Mouse (Mus musculus): ENCODE results near the gene Cacna1h. TPM values are rescaled to one million over a fixed set of nuclear protein-coding genes. Genes with fewer than 3 reads are reported as not detected.

The Cacna1h gene
- polyA plus RNA-seq, 1 experiment from 2014 or later: 10.0 TPM

DNA sequence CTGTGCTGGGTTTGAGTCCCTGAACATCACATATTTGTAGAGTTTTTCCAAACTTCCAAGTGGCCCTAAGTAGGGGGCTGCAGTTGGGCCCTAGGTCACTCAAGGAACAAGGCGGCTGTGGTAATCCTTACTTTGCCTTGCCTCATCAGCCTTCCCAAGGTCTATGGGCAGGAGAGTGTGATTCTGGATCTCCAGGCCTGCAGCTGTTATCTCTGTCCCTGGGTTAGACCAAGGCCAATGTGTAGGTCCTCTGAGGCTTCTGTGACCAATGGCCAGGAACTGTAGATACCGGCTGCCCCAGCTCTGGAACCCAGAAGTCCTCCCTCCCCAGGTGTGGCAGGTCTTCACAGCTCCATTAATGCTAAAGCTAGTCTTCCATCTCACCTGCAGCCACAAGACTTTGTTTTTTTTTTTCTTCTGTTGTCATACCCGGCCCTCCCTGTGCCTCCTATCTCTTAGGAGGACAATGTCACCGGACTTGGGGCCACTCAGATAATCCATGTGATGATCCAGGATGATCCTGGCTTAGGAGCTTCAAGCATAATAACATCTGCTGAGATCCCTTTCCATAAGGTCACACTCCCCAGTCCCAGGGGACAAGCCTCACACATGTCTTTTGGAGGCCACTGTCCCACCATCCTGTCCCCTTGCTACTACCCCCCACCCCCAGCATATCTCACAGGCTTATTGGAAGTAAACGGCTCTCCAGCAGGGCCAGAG lies 18.8 kb upstream of the Cacna1h start:
- 79% methylated on average over 5 of the region's 5 CpGs for WGBS
- no peak overlapping the region for H3K4me3 ChIP-seq (ENCODE audit: low read depth, low read length)
- H3K9me3 ChIP-seq (replicated peaks; ENCODE audit: control insufficient read depth, low read length, poor library complexity, severe bottlenecking): no peaks in the 10 kb centered on the region
- peaks cover 6% of the 10 kb centered on the region for H3K4me1 ChIP-seq (ENCODE audit: control insufficient read depth, insufficient read depth, low read length)
- H3K27me3 ChIP-seq (ENCODE audit: control insufficient read depth, insufficient read depth, low read depth, low read length): no peaks in the 10 kb centered on the region
- H3K4me2 ChIP-seq (ENCODE audit: low read length): no peak overlapping the region
- H3K27ac ChIP-seq (ENCODE audit: low read length): no peak overlapping the region
- no peaks in the 10 kb centered on the region for H3K36me3 ChIP-seq (ENCODE audit: control insufficient read depth, insufficient read depth, low read length)
- ATAC-seq: no peak
- no peak overlapping the region for H3K9ac ChIP-seq (ENCODE audit: low read depth, low read length)

DNA sequence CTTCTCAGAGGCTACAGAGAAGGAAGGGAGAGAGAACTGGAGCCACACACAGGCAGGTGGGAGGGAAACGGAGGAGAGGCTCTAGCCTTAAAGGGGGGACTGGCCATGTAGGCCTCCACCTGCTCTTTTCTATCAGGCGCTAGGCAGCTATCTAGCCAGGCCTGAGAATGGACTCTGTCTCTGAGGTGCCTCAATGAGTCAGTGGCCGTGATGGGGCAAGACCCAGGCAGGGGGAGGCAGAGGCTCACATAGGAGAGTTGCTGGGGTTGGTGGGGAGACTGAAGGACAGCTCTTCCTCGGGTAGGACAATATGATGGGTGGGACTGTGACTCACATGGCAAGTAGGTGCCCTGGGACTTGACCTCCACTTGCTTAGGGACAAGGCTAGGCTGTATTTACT lies 16.7 kb upstream of the Cacna1h start:
- ATAC-seq: no peak
- Histone ChIP-seq H3K9ac (ENCODE audit: low read depth, low read length) (no peak overlapping the region), H3K4me2 (ENCODE audit: low read length) (no peak overlapping the region), H3K9me3 (replicated peaks; ENCODE audit: control insufficient read depth, low read length, poor library complexity, severe bottlenecking) (no peaks in the 10 kb centered on the region), H3K36me3 (ENCODE audit: control insufficient read depth, insufficient read depth, low read length) (no peaks in the 10 kb centered on the region), H3K4me3 (ENCODE audit: low read depth, low read length) (no peak overlapping the region), H3K4me1 (ENCODE audit: control insufficient read depth, insufficient read depth, low read length) (no peaks in the 10 kb centered on the region), H3K27ac (ENCODE audit: low read length) (no peak overlapping the region), H3K27me3 (ENCODE audit: control insufficient read depth, insufficient read depth, low read depth, low read length) (no peaks in the 10 kb centered on the region)
- 63% methylated on average over 4 of the region's 4 CpGs for WGBS

DNA sequence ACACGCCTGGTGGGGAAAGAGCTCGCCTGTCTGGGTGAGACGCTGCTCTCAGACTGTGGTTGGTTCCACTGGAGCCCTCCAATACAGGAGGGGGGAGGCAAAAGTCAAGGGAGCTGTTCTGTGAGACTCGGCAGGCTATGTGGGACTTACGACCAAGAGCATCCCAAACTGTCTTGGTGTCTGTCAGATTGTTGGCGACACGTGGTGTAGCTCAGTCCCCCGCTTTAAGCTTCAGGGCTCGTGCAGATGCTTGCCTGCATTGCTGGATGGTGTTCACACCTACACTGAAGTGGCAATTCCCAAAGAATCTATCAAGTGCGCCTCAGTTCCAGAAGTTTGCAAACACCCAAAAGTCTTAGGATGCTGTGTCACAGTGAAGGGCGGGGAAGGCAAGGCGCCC lies 14.3 kb upstream of the Cacna1h start:
- Histone ChIP-seq H3K36me3 (ENCODE audit: control insufficient read depth, insufficient read depth, low read length) (no peaks in the 10 kb centered on the region), H3K27me3 (ENCODE audit: control insufficient read depth, insufficient read depth, low read depth, low read length) (no peaks in the 10 kb centered on the region), H3K9ac (ENCODE audit: low read depth, low read length) (no peak overlapping the region), H3K4me3 (ENCODE audit: low read depth, low read length) (no peak overlapping the region), H3K4me1 (ENCODE audit: control insufficient read depth, insufficient read depth, low read length) (no peaks in the 10 kb centered on the region; the same call in 1 of the 2 replicates), H3K27ac (ENCODE audit: low read length) (no peak overlapping the region), H3K4me2 (ENCODE audit: low read length) (no peak overlapping the region), H3K9me3 (replicated peaks; ENCODE audit: control insufficient read depth, low read length, poor library complexity, severe bottlenecking) (no peaks in the 10 kb centered on the region)
- 85% methylated on average over 12 of the region's 12 CpGs for WGBS
- no peak for ATAC-seq

DNA sequence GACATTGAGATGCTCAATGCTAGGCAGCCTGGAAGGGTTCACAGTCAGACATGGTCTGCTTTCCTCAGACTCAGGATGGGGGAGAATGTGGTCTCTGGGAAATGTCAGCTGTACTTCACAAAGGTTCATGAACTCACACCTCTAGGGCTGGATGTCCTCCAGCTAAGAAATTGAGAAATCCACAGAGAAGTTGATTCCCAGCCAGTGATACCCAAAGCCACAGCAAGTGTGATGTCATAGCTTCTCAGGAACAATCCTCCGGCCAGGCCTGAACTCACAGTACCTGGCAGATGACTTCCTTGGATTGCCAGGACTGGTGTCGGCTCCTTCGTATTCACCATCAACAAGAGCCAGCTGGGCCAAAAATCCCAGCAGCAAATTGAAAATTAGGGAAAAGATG lies 12.3 kb upstream of the Cacna1h start:
- no peaks in the 10 kb centered on the region for H3K36me3 ChIP-seq (ENCODE audit: control insufficient read depth, insufficient read depth, low read length)
- no peaks in the 10 kb centered on the region for H3K9me3 ChIP-seq (replicated peaks; ENCODE audit: control insufficient read depth, low read length, poor library complexity, severe bottlenecking)
- no peak overlapping the region for H3K9ac ChIP-seq (ENCODE audit: low read depth, low read length)
- no peaks in the 10 kb centered on the region for H3K27me3 ChIP-seq (ENCODE audit: control insufficient read depth, insufficient read depth, low read depth, low read length)
- no peak overlapping the region for H3K27ac ChIP-seq (ENCODE audit: low read length)
- ATAC-seq: no peak
- no peak overlapping the region for H3K4me2 ChIP-seq (ENCODE audit: low read length)
- 96% methylated on average over 3 of the region's 3 CpGs for WGBS
- no peaks in the 10 kb centered on the region; the same call in 1 of the 2 replicates for H3K4me1 ChIP-seq (ENCODE audit: control insufficient read depth, insufficient read depth, low read length)
- no peak overlapping the region for H3K4me3 ChIP-seq (ENCODE audit: low read depth, low read length)

DNA sequence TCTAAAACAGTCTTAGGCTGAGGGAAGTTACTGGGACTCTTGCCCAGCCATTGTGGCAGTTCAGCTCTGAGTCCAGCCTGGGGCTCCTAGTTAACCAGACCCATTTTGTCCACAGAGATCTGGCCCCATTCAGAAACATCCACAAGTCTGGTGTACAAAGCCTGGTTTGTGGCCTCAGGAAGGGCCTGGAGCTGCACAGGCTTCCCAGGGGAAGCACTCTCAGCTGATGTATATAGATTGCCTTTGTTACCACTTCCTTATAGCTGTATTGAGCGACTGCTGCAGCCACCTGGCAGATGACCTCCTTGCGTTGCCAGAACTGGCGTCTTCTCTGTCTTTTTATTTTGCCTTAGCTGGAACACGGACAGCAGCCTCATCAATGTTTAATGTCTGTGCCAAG lies 11.5 kb upstream of the Cacna1h start:
- no peaks in the 10 kb centered on the region for H3K9me3 ChIP-seq (replicated peaks; ENCODE audit: control insufficient read depth, low read length, poor library complexity, severe bottlenecking)
- no peak for ATAC-seq
- no peaks in the 10 kb centered on the region; the same call in 1 of the 2 replicates for H3K4me1 ChIP-seq (ENCODE audit: control insufficient read depth, insufficient read depth, low read length)
- no peak overlapping the region for H3K4me2 ChIP-seq (ENCODE audit: low read length)
- H3K9ac ChIP-seq (ENCODE audit: low read depth, low read length): no peak overlapping the region
- WGBS: 52% methylated on average over 4 of the region's 4 CpGs
- no peak overlapping the region for H3K4me3 ChIP-seq (ENCODE audit: low read depth, low read length)
- no peaks in the 10 kb centered on the region for H3K36me3 ChIP-seq (ENCODE audit: control insufficient read depth, insufficient read depth, low read length)
- H3K27ac ChIP-seq (ENCODE audit: low read length): no peak overlapping the region
- no peaks in the 10 kb centered on the region for H3K27me3 ChIP-seq (ENCODE audit: control insufficient read depth, insufficient read depth, low read depth, low read length)

DNA sequence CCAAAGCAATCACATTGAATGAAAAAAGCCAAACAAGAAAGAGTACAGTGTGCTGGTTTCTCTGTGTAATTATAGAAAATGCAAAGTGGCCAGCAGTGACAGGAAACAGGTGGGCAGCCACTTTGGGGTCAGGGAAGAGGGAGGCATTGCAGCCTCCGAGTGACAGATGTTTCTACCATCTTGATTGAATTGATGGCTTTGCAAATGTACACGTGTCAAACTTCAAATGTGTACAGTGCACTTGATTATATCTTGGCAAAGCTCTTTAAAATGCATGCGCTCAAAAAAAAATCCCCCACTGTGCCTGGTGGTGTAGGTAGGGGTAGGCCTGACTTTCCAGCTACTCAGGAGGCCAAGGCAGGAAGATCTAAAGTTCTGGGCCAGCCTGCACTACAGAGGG lies 9.3 kb upstream of the Cacna1h start:
- no peak overlapping the region for H3K4me3 ChIP-seq (ENCODE audit: low read depth, low read length)
- no peaks in the 10 kb centered on the region; the same call in 1 of the 2 replicates for H3K4me1 ChIP-seq (ENCODE audit: control insufficient read depth, insufficient read depth, low read length)
- H3K36me3 ChIP-seq (ENCODE audit: control insufficient read depth, insufficient read depth, low read length): no peaks in the 10 kb centered on the region
- ATAC-seq: no peak
- H3K27me3 ChIP-seq (ENCODE audit: control insufficient read depth, insufficient read depth, low read depth, low read length): no peaks in the 10 kb centered on the region
- 71% methylated on average over 3 of the region's 3 CpGs for WGBS
- no peaks in the 10 kb centered on the region for H3K9me3 ChIP-seq (replicated peaks; ENCODE audit: control insufficient read depth, low read length, poor library complexity, severe bottlenecking)
- no peak overlapping the region for H3K9ac ChIP-seq (ENCODE audit: low read depth, low read length)
- no peak overlapping the region for H3K27ac ChIP-seq (ENCODE audit: low read length)
- no peak overlapping the region for H3K4me2 ChIP-seq (ENCODE audit: low read length)

DNA sequence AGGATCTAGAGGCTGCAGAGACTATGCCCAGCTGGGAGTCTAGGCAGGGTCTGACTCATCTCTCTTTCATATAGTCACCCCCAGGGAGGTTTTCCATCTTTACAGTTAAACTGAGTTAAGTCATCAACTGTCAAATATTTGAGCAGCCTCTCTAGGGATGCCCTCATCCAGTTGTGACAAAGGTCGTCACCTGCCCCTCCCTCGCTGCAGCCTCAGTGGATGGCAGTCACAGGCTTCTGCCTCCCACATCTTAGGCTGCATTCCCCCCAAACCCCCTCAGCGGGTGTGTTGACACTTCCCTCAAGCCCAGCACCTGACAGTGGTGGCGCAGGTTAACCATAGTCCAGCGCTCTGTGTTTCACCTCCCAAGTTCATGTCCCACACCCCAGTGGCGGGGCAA lies 7.8 kb upstream of the Cacna1h start:
- Histone ChIP-seq H3K27ac (ENCODE audit: low read length) (no peak overlapping the region), H3K4me3 (ENCODE audit: low read depth, low read length) (no peak overlapping the region), H3K27me3 (ENCODE audit: control insufficient read depth, insufficient read depth, low read depth, low read length) (no peaks in the 10 kb centered on the region), H3K36me3 (ENCODE audit: control insufficient read depth, insufficient read depth, low read length) (no peaks in the 10 kb centered on the region), H3K9me3 (replicated peaks; ENCODE audit: control insufficient read depth, low read length, poor library complexity, severe bottlenecking) (no peaks in the 10 kb centered on the region), H3K4me2 (ENCODE audit: low read length) (no peak overlapping the region), H3K9ac (ENCODE audit: low read depth, low read length) (no peak overlapping the region), H3K4me1 (ENCODE audit: control insufficient read depth, insufficient read depth, low read length) (no peaks in the 10 kb centered on the region; the same call in 1 of the 2 replicates)
- WGBS: 78% methylated on average over 6 of the region's 6 CpGs
- ATAC-seq: no peak

DNA sequence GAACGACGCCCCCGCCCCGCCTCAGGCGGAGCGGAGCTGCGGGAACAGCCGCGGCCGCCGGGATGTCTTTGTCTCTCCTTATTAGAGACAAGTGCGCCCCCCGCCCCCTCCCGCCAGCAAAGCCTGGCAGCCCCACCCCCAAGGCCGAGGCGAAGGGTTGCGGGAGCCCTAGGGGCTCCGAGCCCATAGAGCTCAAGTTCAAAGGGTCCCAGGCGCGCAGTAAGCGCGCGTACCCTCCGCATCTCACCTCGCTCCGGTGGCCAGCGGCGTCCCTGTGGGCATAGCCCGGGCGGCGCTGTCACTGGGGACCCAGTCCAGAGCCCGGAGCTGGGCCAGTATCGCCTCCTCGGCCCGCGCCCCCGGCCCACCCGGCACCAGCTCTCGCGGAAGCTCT lies 363 bp downstream of the Cacna1h start:
- Histone ChIP-seq H3K9me3 (replicated peaks; ENCODE audit: control insufficient read depth, low read length, poor library complexity, severe bottlenecking) (no peaks in the 10 kb centered on the region), H3K9ac (ENCODE audit: low read depth, low read length) (peak overlapping the region; percentile 94), H3K27me3 (ENCODE audit: control insufficient read depth, insufficient read depth, low read depth, low read length) (no peaks in the 10 kb centered on the region), H3K4me1 (ENCODE audit: control insufficient read depth, insufficient read depth, low read length) (peaks cover 36% of the 10 kb centered on the region), H3K4me2 (ENCODE audit: low read length) (peak overlapping the region; percentile 80), H3K4me3 (ENCODE audit: low read depth, low read length) (peak overlapping the region; percentile 83), H3K27ac (ENCODE audit: low read length) (peak overlapping the region; percentile 80), H3K36me3 (ENCODE audit: control insufficient read depth, insufficient read depth, low read length) (no peaks in the 10 kb centered on the region)
- peak; percentile 40 for ATAC-seq
- WGBS: under 1% methylated on average over 26 of the region's 40 CpGs

DNA sequence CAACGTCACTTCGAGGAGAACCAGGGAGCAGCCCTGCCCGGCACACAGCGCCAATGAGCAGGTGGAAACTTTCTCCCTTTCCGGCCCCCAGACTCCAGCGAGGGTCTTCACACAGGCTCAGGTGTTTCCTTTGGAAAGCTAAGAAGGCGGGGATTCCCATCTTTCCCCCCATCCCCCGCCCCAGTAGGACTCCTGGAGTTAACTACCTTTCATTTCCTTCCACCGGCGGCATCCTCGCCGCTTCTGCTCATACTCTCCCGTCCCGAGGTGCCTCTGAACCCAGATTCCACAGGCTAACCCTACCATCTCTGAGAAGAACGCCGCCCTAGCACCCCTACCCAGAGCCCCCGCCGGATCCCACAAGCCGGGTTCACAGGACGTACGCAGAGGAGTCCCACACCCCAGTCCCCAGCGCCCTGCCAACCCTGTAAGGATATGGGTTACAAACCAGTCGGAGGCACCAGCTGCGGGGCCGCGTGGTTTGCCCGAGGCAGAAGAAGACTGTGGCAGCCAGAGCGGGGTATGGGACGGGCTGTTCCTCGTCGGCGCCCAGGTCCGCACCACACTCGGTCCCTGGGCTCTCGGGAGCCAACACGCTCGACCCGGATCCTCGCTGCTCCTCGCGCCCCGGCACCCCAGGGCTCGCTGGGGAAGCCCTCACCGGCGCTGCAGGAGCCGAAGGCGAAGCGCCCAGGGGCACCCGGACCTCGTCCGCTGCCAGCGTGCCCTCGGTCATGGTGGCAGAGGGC lies 976 bp downstream of the Cacna1h start:
- peak overlapping the region; percentile 94 for H3K9ac ChIP-seq (ENCODE audit: low read depth, low read length)
- H3K9me3 ChIP-seq (replicated peaks; ENCODE audit: control insufficient read depth, low read length, poor library complexity, severe bottlenecking): no peaks in the 10 kb centered on the region
- peaks cover 38% of the 10 kb centered on the region for H3K4me1 ChIP-seq (ENCODE audit: control insufficient read depth, insufficient read depth, low read length)
- ATAC-seq: peak; percentile 10; the same call in 1 of the 2 replicates
- H3K36me3 ChIP-seq (ENCODE audit: control insufficient read depth, insufficient read depth, low read length): no peaks in the 10 kb centered on the region
- no peaks in the 10 kb centered on the region for H3K27me3 ChIP-seq (ENCODE audit: control insufficient read depth, insufficient read depth, low read depth, low read length)
- H3K4me3 ChIP-seq (ENCODE audit: low read depth, low read length): peak overlapping the region; percentile 83
- WGBS: under 1% methylated on average over 53 of the region's 53 CpGs
- peak overlapping the region; percentile 80 for H3K27ac ChIP-seq (ENCODE audit: low read length)
- H3K4me2 ChIP-seq (ENCODE audit: low read length): peak overlapping the region; percentile 80
